18 mouse cellular contexts compared by ENCODE assay signal in the genomic region with DNA sequence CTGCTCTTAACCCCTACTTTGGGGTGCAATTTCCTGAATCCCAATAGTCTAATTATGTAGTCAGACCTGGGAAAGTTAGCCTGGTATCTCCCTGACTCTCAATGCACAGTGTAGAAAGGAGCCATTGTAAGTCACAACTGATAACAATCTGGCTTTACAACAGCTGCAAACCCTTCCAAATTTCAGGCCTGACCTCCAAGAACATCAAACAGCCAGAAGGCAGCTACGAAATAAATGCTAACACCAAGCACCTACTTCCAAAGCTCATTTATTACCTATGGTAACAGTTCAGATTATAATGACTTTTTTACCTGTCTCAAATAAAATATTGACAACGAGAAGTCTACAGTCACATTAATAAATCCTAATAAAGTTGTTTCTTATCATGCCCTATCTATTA.
"Had no signal": no experiment of that assay in that cellular context is flagged by ENCODE, and none has a peak within 500 bp of the region (broad histone marks: within the 10 kb centered on the region; RNA-seq: fewer than 3 reads in every experiment).

No protein-coding gene starts in this region.

- H3K9ac ChIP-seq: lung, embryonic 14.5 days; midbrain, embryonic 13.5 days; midbrain, embryonic 15.5 days; neural tube, embryonic 13.5 days; neural tube, embryonic 15.5 days had no signal

- H3K4me2 ChIP-seq: lung, embryonic 14.5 days; midbrain, embryonic 13.5 days; midbrain, embryonic 15.5 days; neural tube, embryonic 13.5 days; neural tube, embryonic 15.5 days had no signal

- DNase-seq: lung, adult 18-20 months; lung, embryonic 14.5 days; lung, postnatal 10 days; lung, postnatal 4 days; retina, postnatal 1 day; right cerebral cortex, adult 18-20 months; right cerebral cortex, postnatal 25 days; right cerebral cortex, postnatal 4 days; spleen, adult 18-20 months; thymus, adult 18-20 months; thymus, postnatal 14 days; thymus, postnatal 36 days had no signal

- H3K27ac ChIP-seq: midbrain, embryonic 10.5 days; midbrain, embryonic 13.5 days; midbrain, embryonic 15.5 days; neural tube, embryonic 13.5 days; neural tube, embryonic 15.5 days had no signal

- H3K36me3 ChIP-seq: midbrain, embryonic 10.5 days; midbrain, embryonic 13.5 days; midbrain, embryonic 15.5 days; neural tube, embryonic 13.5 days; neural tube, embryonic 15.5 days had no signal

- H3K4me1 ChIP-seq: midbrain, embryonic 10.5 days; midbrain, embryonic 13.5 days; midbrain, embryonic 15.5 days; neural tube, embryonic 13.5 days; neural tube, embryonic 15.5 days had no signal

- H3K9me3 ChIP-seq: midbrain, embryonic 10.5 days; midbrain, embryonic 13.5 days; midbrain, embryonic 15.5 days; neural tube, embryonic 13.5 days; neural tube, embryonic 15.5 days had no signal

- H3K4me3 ChIP-seq: midbrain, embryonic 10.5 days; midbrain, embryonic 13.5 days; midbrain, embryonic 15.5 days; myocyte; neural tube, embryonic 13.5 days; neural tube, embryonic 15.5 days had no signal

- H3K27me3 ChIP-seq: midbrain, embryonic 13.5 days; midbrain, embryonic 15.5 days; neural tube, embryonic 13.5 days; neural tube, embryonic 15.5 days had no signal

- ATAC-seq: midbrain, embryonic 13.5 days; midbrain, embryonic 15.5 days had no signal
